ENCODE assay signal across 8 mouse cellular contexts in the genomic region with DNA sequence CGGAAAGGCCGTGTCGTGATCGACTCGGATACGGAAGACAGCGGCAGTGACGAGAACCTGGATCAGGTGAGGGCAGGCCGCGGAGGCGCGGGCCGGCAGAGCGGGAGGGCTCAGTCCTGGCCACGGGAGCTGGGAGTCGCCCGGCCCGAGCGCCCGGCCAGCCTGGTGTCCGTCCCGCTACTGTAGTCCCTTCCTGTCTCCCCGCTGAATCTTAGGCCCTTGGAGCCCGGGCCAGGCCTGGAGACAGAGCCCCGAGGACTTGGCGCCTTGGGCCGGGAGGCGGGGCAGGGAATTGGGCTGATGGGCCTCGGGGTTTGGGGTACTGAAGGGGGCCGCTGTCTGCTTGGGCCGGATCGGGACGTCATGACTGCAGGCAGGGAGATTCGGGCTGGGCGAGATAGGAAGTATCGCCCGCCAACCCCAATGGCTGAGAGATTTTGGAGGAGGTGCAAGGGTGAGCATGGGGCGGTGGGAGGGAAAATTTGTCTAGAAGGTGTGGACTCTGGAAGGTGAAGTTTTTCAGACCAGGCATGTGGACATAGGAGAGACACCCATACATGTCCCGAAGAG. TPM values are rescaled to one million over a fixed set of nuclear protein-coding genes. Genes with fewer than 3 reads are reported as not detected.
DNase-seq lines count a peak whose midpoint lies in the region; ATAC-seq lines count a peak whose summit lies in the region.

No protein-coding gene starts in this region.

- under 1% methylated on average over 39 of the region's 39 CpGs for WGBS in embryonic facial prominence, embryonic 10.5 days
- under 1% methylated on average over 24 of the region's 39 CpGs for WGBS in hindbrain, embryonic 16.5 days

- peak overlapping the region; percentile 92 for H3K27ac ChIP-seq in embryonic facial prominence, embryonic 10.5 days (replicated peaks)
- H3K27ac ChIP-seq in hindbrain, embryonic 16.5 days (ENCODE audit: low read depth, low read length): peak overlapping the region; percentile 78

- no peaks in the 10 kb centered on the region for H3K27me3 ChIP-seq in embryonic facial prominence, embryonic 10.5 days (replicated peaks; ENCODE audit: low read depth, poor library complexity, severe bottlenecking)
- H3K27me3 ChIP-seq in hindbrain, embryonic 16.5 days (replicated peaks; ENCODE audit: control insufficient read depth, insufficient read depth, low read length): no peaks in the 10 kb centered on the region; the same call in 1 of the 2 replicates

- H3K4me2 ChIP-seq in hindbrain, embryonic 16.5 days (ENCODE audit: low read length): peak overlapping the region; percentile 93

- H3K4me3 ChIP-seq in embryonic facial prominence, embryonic 10.5 days: peak overlapping the region; percentile 85
- peak overlapping the region; percentile 99 for H3K4me3 ChIP-seq in hindbrain, embryonic 16.5 days (ENCODE audit: low read length)

- H3K4me1 ChIP-seq in embryonic facial prominence, embryonic 10.5 days: peaks cover 28% of the 10 kb centered on the region
- H3K4me1 ChIP-seq in hindbrain, embryonic 16.5 days (ENCODE audit: control insufficient read depth, insufficient read depth, low read depth, low read length): peaks cover 15% of the 10 kb centered on the region

- no peaks in the 10 kb centered on the region for H3K9me3 ChIP-seq in embryonic facial prominence, embryonic 10.5 days
- H3K9me3 ChIP-seq in hindbrain, embryonic 16.5 days (ENCODE audit: control insufficient read depth, low read length): no peaks in the 10 kb centered on the region

- peak; percentile 58 for ATAC-seq in frontal cortex, adult (ENCODE audit: low TSS enrichment)
- ATAC-seq in hindbrain, embryonic 16.5 days: peak; percentile 88
- peak; percentile 85 for ATAC-seq in megakaryocyte-erythroid progenitor cell, adult 5-6 weeks (replicated peaks; ENCODE audit: low FRiP score, low TSS enrichment, poor library complexity, severe bottlenecking)

- peak overlapping the region; percentile 99 for H3K9ac ChIP-seq in hindbrain, embryonic 16.5 days (ENCODE audit: low read depth, low read length)

- peaks cover 14% of the 10 kb centered on the region for H3K36me3 ChIP-seq in embryonic facial prominence, embryonic 10.5 days (replicated peaks)
- H3K36me3 ChIP-seq in hindbrain, embryonic 16.5 days (ENCODE audit: control insufficient read depth, insufficient read depth, low read length): no peaks in the 10 kb centered on the region

- no peak for DNase-seq in frontal cortex, postnatal 36 days (ENCODE audit: low spot score in 2 of 2)
- DNase-seq in CD4-positive helper T cell, adult 2 months (ENCODE audit: low read depth, low spot score): peak; percentile 74
- DNase-seq in embryonic facial prominence, embryonic 10.5 days (ENCODE audit: low spot score): no peak
- DNase-seq in ovary, postnatal 36 days (ENCODE audit: low spot score): no peak
- no peak for DNase-seq in spleen, postnatal 4 days (ENCODE audit: low spot score in 2 of 2)

RNA-seq across cellular contexts. Expression of a gene that starts 0.4 kb away (rescaled TPM):
- polyA plus RNA-seq in embryonic facial prominence, embryonic 10.5 days (2016; fragmentation: Nextera tagmentation; extraction: Ambion mirVana): 61.1 and 63.7 TPM in 2 replicates
- polyA plus RNA-seq in hindbrain, embryonic 16.5 days (2015; fragmentation: Nextera tagmentation; extraction: Ambion mirVana): 44.7 and 45.1 TPM in 2 replicates
- 43.1 and 43.6 TPM in 2 replicates for total RNA-seq in megakaryocyte-erythroid progenitor cell, adult 5-6 weeks (2014; fragmentation: Nextera tagmentation)
- 44.9 and 49.4 TPM in 2 replicates for total RNA-seq in megakaryocyte-erythroid progenitor cell, adult 5-6 weeks (2017)

RNA-seq across cellular contexts. Expression of a gene that starts 12.7 kb away (rescaled TPM):
- 49.7 and 49.8 TPM in 2 replicates for polyA plus RNA-seq in embryonic facial prominence, embryonic 10.5 days (2016; fragmentation: Nextera tagmentation; extraction: Ambion mirVana)
- 41.9 and 44.9 TPM in 2 replicates for polyA plus RNA-seq in hindbrain, embryonic 16.5 days (2015; fragmentation: Nextera tagmentation; extraction: Ambion mirVana)
- total RNA-seq in megakaryocyte-erythroid progenitor cell, adult 5-6 weeks (2014; fragmentation: Nextera tagmentation): 45.0 and 46.6 TPM in 2 replicates
- total RNA-seq in megakaryocyte-erythroid progenitor cell, adult 5-6 weeks (2017): 31.1 and 40.3 TPM in 2 replicates

RNA-seq across cellular contexts. Expression of a gene that starts 57.0 kb away (rescaled TPM):
- 40.9 and 42.5 TPM in 2 replicates for polyA plus RNA-seq in embryonic facial prominence, embryonic 10.5 days (2016; fragmentation: Nextera tagmentation; extraction: Ambion mirVana)
- 5.4 and 6.1 TPM in 2 replicates for polyA plus RNA-seq in hindbrain, embryonic 16.5 days (2015; fragmentation: Nextera tagmentation; extraction: Ambion mirVana)
- 26.0 TPM in 2 replicates for total RNA-seq in megakaryocyte-erythroid progenitor cell, adult 5-6 weeks (2014; fragmentation: Nextera tagmentation)
- 21.8 and 41.9 TPM in 2 replicates for total RNA-seq in megakaryocyte-erythroid progenitor cell, adult 5-6 weeks (2017)

RNA-seq across cellular contexts. Expression of a gene that starts 57.2 kb away (rescaled TPM):
- polyA plus RNA-seq in embryonic facial prominence, embryonic 10.5 days (2016; fragmentation: Nextera tagmentation; extraction: Ambion mirVana): 74.6 and 76.1 TPM in 2 replicates
- 13.0 and 16.1 TPM in 2 replicates for polyA plus RNA-seq in hindbrain, embryonic 16.5 days (2015; fragmentation: Nextera tagmentation; extraction: Ambion mirVana)
- total RNA-seq in megakaryocyte-erythroid progenitor cell, adult 5-6 weeks (2014; fragmentation: Nextera tagmentation): 31.2 and 40.4 TPM in 2 replicates
- 64.8 and 66.4 TPM in 2 replicates for total RNA-seq in megakaryocyte-erythroid progenitor cell, adult 5-6 weeks (2017)
